Mouse (Mus musculus) liver, embryonic 11.5 days (tissue): Measurements from ENCODE around the gene Hspa4. TPM values are rescaled to one million over a fixed set of nuclear protein-coding genes. Genes with fewer than 3 reads are reported as not detected.
"Not testable (repeated sequence)": the region's sequence is repeated elsewhere in the genome, so short reads cannot be mapped to it uniquely, and the experiment has no call there.

Experiments
- ATAC-seq: fragments of 200-750 bp; cut with Nextera tagmentation; replicated peaks from 2 replicates; pipeline ENCODE4 v1.8.0; 2017; ENCODE audit warnings: moderate number of reproducible peaks, mild to moderate bottlenecking, moderate TSS enrichment, moderate library complexity; ENCODE audit not compliant: low FRiP score
- DNase-seq: peaks from one replicate; pipeline ENCODE4 v3.0.0-alpha.2; 2017; ENCODE audit warnings: low spot score
- H3K27ac ChIP-seq: fragments of 300-500 bp; sonication (generic); 2 replicates; pipeline ENCODE4 v1.5.1; 2014; ENCODE audit warnings: mild to moderate bottlenecking, low read depth, low read length, control low read depth
- H3K27me3 ChIP-seq: fragments of 300-500 bp; sonication (generic); replicated peaks from 2 replicates; pipeline ENCODE4 v1.6.1; 2014; ENCODE audit warnings: low read length, mixed read lengths; ENCODE audit not compliant: control insufficient read depth, insufficient read depth
- H3K36me3 ChIP-seq: fragments of 300-500 bp; sonication (generic); 2 replicates; pipeline ENCODE4 v1.6.1; 2014; ENCODE audit warnings: mild to moderate bottlenecking, low read length, moderate library complexity, mixed read lengths; ENCODE audit not compliant: control insufficient read depth, insufficient read depth
- H3K4me1 ChIP-seq: fragments of 300-500 bp; sonication (generic); replicated peaks from 2 replicates; pipeline ENCODE4 v1.6.1; 2014; ENCODE audit warnings: low read length, mixed read lengths; ENCODE audit not compliant: control insufficient read depth, insufficient read depth
- H3K4me2 ChIP-seq: fragments of 300-500 bp; sonication (generic); 2 replicates; pipeline ENCODE4 v1.6.1; 2014; ENCODE audit warnings: mild to moderate bottlenecking, control low read depth, moderate library complexity
- H3K4me3 ChIP-seq: fragments of 300-500 bp; sonication (generic); 2 replicates; pipeline ENCODE4 v1.5.1; 2014; ENCODE audit warnings: low read depth, low read length, control low read depth
- H3K9ac ChIP-seq: fragments of 300-500 bp; sonication (generic); 2 replicates; pipeline ENCODE4 v1.6.1; 2014; ENCODE audit warnings: low read depth, low read length, control low read depth
- H3K9me3 ChIP-seq: fragments of 300-500 bp; sonication (generic); 2 replicates; pipeline ENCODE4 v1.6.1; 2016; ENCODE audit warnings: low read length, inconsistent platforms, mixed read lengths; ENCODE audit not compliant: control insufficient read depth
- WGBS: fragments of 180-500 bp; shearing (Covaris S2); extraction: QIAGEN DNeasy Blood & Tissue Kit; methylation state at CpG from one replicate; pipeline ENCODE4 v1.1.7; 2014; 5-methylcytosine and 5-hydroxymethylcytosine counted together
- polyA plus RNA-seq: library from polyadenylated mRNA; unstranded; fragments of >200 nt; fragmentation: Nextera tagmentation; extraction: Ambion mirVana; gene quantifications from 2 replicates; pipeline ENCODE4 v1.2.1, GENCODE M21; 2014

Hspa4 gene
- polyA plus RNA-seq, 1 experiment from 2014 or later, result 154 TPM

GRCm38 (mm10) chr11:53335505-53336181, 35.4 kb upstream of the Hspa4 start:
- no peaks in the 10 kb centered on the region for H3K27me3 ChIP-seq
- peaks cover 12% of the 10 kb centered on the region for H3K36me3 ChIP-seq
- no peak overlapping the region for H3K9ac ChIP-seq
- DNase-seq (no peak), ATAC-seq (peak; percentile 53)
- H3K4me1 ChIP-seq, result peaks cover 8% of the 10 kb centered on the region
- H3K9me3 ChIP-seq, result no peaks in the 10 kb centered on the region
- H3K27ac ChIP-seq, result no peak overlapping the region
- no peak overlapping the region for H3K4me3 ChIP-seq
- whole genome bisulfite sequencing, result 16% methylated on average over 3 of the region's 3 CpGs
- H3K4me2 ChIP-seq, result 0 out of 2 replicates have a peak overlapping the region, but pooled peaks have one; percentile 12

GRCm38 (mm10) chr11:53332076-53332680, 31.9 kb upstream of the Hspa4 start:
- no peak overlapping the region for H3K4me2 ChIP-seq
- H3K36me3 ChIP-seq, result peaks cover 32% of the 10 kb centered on the region
- DNase-seq (no peak), ATAC-seq (no peak)
- peaks cover 10% of the 10 kb centered on the region for H3K4me1 ChIP-seq
- H3K27me3 ChIP-seq, result no peaks in the 10 kb centered on the region
- H3K9me3 ChIP-seq, result no peaks in the 10 kb centered on the region
- no peak overlapping the region for H3K9ac ChIP-seq
- H3K4me3 ChIP-seq, result no peak overlapping the region
- no peak overlapping the region for H3K27ac ChIP-seq
- WGBS, result 73% methylated on average over 14 of the region's 14 CpGs

- 85% methylated on average over 6 of the region's 6 CpGs for WGBS
These were observed 30.9 kb upstream of the Hspa4 start for GRCm38 (mm10) chr11:53331121-53331520.

GRCm38 (mm10) chr11:53330325-53330724, 30.1 kb upstream of the Hspa4 start:
- 57% methylated on average over 7 of the region's 7 CpGs for WGBS

More at GRCm38 (mm10) chr11:53331121-53331520, 30.9 kb upstream of the Hspa4 start:
- Histone ChIP-seq H3K4me3 (no peak overlapping the region), H3K9ac (no peak overlapping the region), H3K4me2 (no peak overlapping the region), H3K27ac (no peak overlapping the region), H3K4me1 (peaks cover 6% of the 10 kb centered on the region), H3K27me3 (no peaks in the 10 kb centered on the region), H3K36me3 (peaks cover 34% of the 10 kb centered on the region), H3K9me3 (no peaks in the 10 kb centered on the region)
- DNase-seq (no peak), ATAC-seq (no peak)

GRCm38 (mm10) chr11:53324512-53324968, 24.3 kb upstream of the Hspa4 start, which contains the start of gene Zcchc10:
Gene Zcchc10, plus strand, starts transcription at chr11:53324679.
- DNase-seq, result peak; percentile 81
- H3K36me3 ChIP-seq, result peaks cover 17% of the 10 kb centered on the region
- peak within 1 kb of the TSS; percentile 73 for H3K9ac ChIP-seq
- WGBS, result under 1% methylated on average over 21 of the region's 21 CpGs
- H3K4me1 ChIP-seq, result peaks cover 6% of the 10 kb centered on the region
- no peaks in the 10 kb centered on the region for H3K9me3 ChIP-seq
- peak within 1 kb of the TSS; percentile 40 for H3K27ac ChIP-seq
- H3K4me2 ChIP-seq, result peak within 1 kb of the TSS; percentile 86
- H3K27me3 ChIP-seq, result no peaks in the 10 kb centered on the region
- H3K4me3 ChIP-seq, result peak within 1 kb of the TSS; percentile 74
- peak; percentile 91 for ATAC-seq

More at GRCm38 (mm10) chr11:53330325-53330724, 30.1 kb upstream of the Hspa4 start:
- Histone ChIP-seq H3K9me3 (no peaks in the 10 kb centered on the region), H3K27me3 (no peaks in the 10 kb centered on the region), H3K4me3 (no peak overlapping the region), H3K4me2 (no peak overlapping the region), H3K4me1 (peaks cover 6% of the 10 kb centered on the region), H3K9ac (no peak overlapping the region), H3K36me3 (peaks cover 34% of the 10 kb centered on the region), H3K27ac (no peak overlapping the region)
- no peak for ATAC-seq
- DNase-seq, result no peak

- H3K4me3 ChIP-seq, H3K9ac ChIP-seq, H3K4me1 ChIP-seq, H3K27ac ChIP-seq, H3K36me3 ChIP-seq, DNase-seq, H3K4me2 ChIP-seq, H3K9me3 ChIP-seq, ATAC-seq, H3K27me3 ChIP-seq: not testable (repeated sequence)
- 89% methylated on average over 13 of the region's 13 CpGs for WGBS
These were observed 19.6 kb upstream of the Hspa4 start for GRCm38 (mm10) chr11:53319867-53320266.

GRCm38 (mm10) chr11:53318568-53318967, 18.3 kb upstream of the Hspa4 start:
- H3K9ac ChIP-seq, H3K4me2 ChIP-seq, ATAC-seq, H3K36me3 ChIP-seq, H3K4me1 ChIP-seq, H3K27me3 ChIP-seq, H3K9me3 ChIP-seq, DNase-seq, H3K4me3 ChIP-seq, H3K27ac ChIP-seq: not testable (repeated sequence)
- 72% methylated on average over 3 of the region's 3 CpGs for WGBS

GRCm38 (mm10) chr11:53318041-53318440, 17.8 kb upstream of the Hspa4 start:
- Histone ChIP-seq H3K4me1 (peaks cover 3% of the 10 kb centered on the region; the same call in 1 of the 2 replicates), H3K36me3 (no peaks in the 10 kb centered on the region), H3K27ac (no peak overlapping the region), H3K9me3 (no peaks in the 10 kb centered on the region), H3K9ac (no peak overlapping the region), H3K4me2 (no peak overlapping the region), H3K27me3 (no peaks in the 10 kb centered on the region), H3K4me3 (no peak overlapping the region)
- 76% methylated on average over 7 of the region's 7 CpGs for WGBS
- ATAC-seq (no peak), DNase-seq (no peak)
